Mouse (Mus musculus) splenic B cell, adult 2 months (primary cell): Measurements from ENCODE around the gene Kdm4d.

Experiments
- DNase-seq: peaks from one replicate; pipeline ENCODE4 v3.0.0-alpha.2; 2011; ENCODE audit warnings: low read depth, low spot score
- H3K27me3 ChIP-seq: 2 replicates; pipeline ENCODE4 v1.6.1; 2012; ENCODE audit warnings: mild to moderate bottlenecking, low read length, moderate library complexity, mixed read lengths; ENCODE audit not compliant: control insufficient read depth, poor library complexity, insufficient read depth, severe bottlenecking
- H3K36me3 ChIP-seq: 2 replicates; pipeline ENCODE4 v1.6.1; 2012; ENCODE audit warnings: mild to moderate bottlenecking, low read length, moderate library complexity, mixed read lengths; ENCODE audit not compliant: control insufficient read depth, poor library complexity, insufficient read depth, severe bottlenecking

Kdm4d gene

GRCm38 (mm10) chr9:14500023-14500915 lies at the start of gene Kdm4d, which contains the start of gene Cwc15:
Gene Kdm4d (minus strand): TSS chr9:14500482.
Gene Cwc15 (plus strand): TSS chr9:14500617.
- peak; percentile 98 for DNase-seq
- Histone ChIP-seq H3K36me3 (peaks cover 8% of the 10 kb centered on the region), H3K27me3 (no peaks in the 10 kb centered on the region)

GRCm38 (mm10) chr9:14548366-14548761 lies 48.1 kb upstream of the Kdm4d start:
- no peak for DNase-seq
- H3K36me3 ChIP-seq = no peaks in the 10 kb centered on the region

DNA sequence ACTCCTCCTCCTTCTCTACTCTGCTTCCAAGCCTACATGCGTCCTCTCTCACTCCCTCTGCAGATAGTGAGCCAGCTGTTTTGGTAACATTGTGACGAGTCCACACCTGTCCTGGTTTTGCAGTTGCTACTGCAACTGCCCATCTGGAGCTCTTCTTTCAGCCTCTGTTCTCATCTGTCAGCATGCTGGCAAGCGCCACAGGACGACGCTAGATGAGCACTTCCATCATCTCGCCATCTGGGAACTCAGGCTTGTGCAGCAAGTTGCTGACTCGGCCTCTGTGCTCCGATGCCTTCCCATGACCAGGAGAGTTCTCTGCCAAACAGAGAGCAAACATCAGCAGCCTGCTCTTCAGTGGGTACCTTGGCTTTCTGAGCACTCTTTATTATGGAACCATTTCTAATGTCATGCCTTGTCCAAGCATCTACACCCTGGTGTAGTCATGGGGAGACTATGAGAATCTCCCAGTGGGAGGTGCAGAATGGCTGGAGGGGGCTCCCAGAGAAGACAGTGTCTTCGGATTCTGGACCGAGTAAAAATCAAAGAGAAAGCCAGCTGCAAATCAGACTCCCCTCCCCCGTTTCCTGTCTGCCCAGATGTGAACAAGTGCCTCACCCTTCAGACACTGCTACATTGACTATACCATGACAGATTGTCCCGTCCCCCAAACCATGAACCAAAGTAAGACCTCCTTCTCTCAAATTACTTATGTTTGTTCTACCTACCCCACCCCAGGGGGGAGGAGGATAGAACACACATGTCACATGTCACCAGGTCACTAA lies 47.5 kb upstream of the Kdm4d start:
- Histone ChIP-seq H3K36me3 (no peaks in the 10 kb centered on the region), H3K27me3 (no peaks in the 10 kb centered on the region)
- DNase-seq = no peak

More at GRCm38 (mm10) chr9:14548366-14548761, 48.1 kb upstream of the Kdm4d start:
- H3K27me3 ChIP-seq = no peaks in the 10 kb centered on the region

DNA sequence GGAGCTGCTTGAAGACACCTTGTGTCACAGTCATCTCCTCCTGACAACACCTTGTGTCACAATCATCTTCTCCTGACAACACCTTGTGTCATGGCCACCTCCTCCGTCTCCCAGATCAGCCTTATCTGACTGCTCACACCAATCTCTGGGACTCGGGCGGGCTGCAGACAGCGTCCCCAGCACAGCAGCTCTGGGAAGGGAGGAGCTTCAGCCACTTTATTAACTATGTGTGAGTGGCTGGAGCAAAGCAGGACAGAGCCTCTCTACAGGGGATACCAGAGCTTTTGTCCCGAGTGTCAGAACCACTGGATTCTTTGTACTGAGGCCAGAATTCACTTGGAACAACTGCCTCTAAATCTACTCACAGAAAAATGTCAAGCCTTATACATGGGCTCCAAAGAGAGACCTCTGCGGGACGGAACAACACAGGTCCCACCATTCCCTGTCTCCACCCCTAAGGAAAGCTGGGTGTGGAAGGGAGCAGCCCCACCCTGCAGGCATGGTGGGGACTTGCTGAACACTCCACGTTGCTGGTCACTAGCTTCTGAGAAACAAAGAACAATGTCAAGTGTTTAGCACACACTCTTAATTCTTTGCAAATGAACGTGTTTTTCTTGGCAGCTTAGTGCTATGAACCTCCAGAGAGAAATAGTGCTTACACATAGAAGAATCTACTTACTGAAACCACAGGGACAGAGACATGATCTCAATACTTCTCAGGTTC lies 43.9 kb upstream of the Kdm4d start:
- no peaks in the 10 kb centered on the region for H3K27me3 ChIP-seq
- no peak for DNase-seq
- no peaks in the 10 kb centered on the region for H3K36me3 ChIP-seq

GRCm38 (mm10) chr9:14534833-14535456 lies 34.7 kb upstream of the Kdm4d start:
- Histone ChIP-seq H3K36me3 (no peaks in the 10 kb centered on the region), H3K27me3 (no peaks in the 10 kb centered on the region)
- DNase-seq = no peak

GRCm38 (mm10) chr9:14533659-14534058 lies 33.4 kb upstream of the Kdm4d start:
- H3K27me3 ChIP-seq = no peaks in the 10 kb centered on the region
- H3K36me3 ChIP-seq = no peaks in the 10 kb centered on the region
- no peak for DNase-seq

GRCm38 (mm10) chr9:14532283-14532682 lies 32.0 kb upstream of the Kdm4d start:
- H3K27me3 ChIP-seq = no peaks in the 10 kb centered on the region
- no peak for DNase-seq

DNA sequence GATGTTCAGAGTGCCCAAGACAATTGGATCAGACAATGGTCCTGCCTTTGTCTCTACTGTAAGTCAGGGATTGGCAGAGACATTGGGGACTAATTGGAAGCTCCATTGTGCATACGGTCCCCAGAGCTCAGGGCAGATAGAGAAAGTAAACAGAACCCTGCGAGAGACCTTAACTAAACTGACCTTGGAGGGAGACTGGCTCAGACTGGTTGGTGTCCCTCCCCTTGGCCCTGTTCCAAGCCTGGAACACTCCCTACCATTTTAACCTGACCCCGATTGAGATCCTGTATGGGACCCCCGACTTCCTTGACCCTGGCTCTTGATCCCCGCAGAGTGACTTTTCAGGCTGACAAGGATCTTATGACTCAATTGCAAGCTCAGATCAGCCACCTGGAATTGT lies 29.7 kb upstream of the Kdm4d start:
- DNase-seq = no peak

More at GRCm38 (mm10) chr9:14532283-14532682, 32.0 kb upstream of the Kdm4d start:
- no peaks in the 10 kb centered on the region for H3K36me3 ChIP-seq

DNA sequence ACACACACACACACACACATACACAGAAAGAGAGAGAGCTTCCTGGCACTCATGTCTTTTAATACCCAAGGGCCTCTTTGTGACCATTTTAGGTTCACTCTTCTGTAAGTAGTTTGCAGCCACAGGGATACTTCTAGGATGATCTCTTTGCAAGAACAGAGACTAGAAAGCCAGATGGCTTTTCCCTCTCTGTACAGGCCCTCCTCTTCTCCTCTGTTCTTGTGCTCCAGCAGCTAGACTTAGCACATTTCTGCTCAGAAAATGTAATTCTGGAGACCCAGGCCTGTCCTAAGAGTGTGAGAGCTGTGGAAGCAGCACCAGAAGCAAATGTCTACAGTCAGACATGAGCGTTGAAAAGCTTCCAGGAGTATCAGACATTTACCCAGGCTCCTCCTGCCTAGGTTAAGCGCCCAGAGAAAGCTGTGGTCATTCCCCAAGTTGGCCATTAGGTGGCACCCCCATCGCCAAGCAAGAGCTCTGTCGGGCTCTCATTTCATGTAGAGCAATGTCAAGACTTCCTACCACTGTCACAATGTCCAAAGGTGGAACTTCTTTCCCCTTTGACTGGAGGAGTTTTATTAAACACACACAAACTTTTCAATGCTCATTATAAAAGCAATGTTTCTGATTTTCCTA lies 23.2 kb upstream of the Kdm4d start:
- Histone ChIP-seq H3K27me3 (no peaks in the 10 kb centered on the region), H3K36me3 (no peaks in the 10 kb centered on the region)
- peak; percentile 72 for DNase-seq

More for the DNA sequence above, 29.7 kb upstream of the Kdm4d start:
- Histone ChIP-seq H3K36me3 (no peaks in the 10 kb centered on the region), H3K27me3 (no peaks in the 10 kb centered on the region)

DNA sequence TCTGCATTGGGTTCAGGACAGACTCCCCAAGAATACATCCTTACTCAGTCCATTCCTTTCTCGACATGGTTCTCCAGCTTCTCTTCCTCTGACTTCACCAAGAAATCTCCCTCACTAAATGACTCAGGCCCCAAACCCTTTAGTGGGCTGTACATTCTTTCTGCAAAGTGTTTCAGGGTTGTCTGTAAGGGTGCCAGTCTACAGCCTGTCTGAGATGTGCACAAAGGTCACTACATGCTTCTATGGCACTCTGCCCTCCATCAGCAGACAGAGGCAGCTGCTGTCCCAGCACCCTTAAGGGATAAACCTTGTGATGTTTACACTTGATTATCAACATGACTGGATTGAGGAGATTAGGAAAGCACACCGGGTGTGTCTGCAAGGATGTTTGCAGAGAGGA lies 21.4 kb upstream of the Kdm4d start:
- DNase-seq = no peak
- no peaks in the 10 kb centered on the region for H3K27me3 ChIP-seq
- no peaks in the 10 kb centered on the region; the same call in 1 of the 2 replicates for H3K36me3 ChIP-seq

DNA sequence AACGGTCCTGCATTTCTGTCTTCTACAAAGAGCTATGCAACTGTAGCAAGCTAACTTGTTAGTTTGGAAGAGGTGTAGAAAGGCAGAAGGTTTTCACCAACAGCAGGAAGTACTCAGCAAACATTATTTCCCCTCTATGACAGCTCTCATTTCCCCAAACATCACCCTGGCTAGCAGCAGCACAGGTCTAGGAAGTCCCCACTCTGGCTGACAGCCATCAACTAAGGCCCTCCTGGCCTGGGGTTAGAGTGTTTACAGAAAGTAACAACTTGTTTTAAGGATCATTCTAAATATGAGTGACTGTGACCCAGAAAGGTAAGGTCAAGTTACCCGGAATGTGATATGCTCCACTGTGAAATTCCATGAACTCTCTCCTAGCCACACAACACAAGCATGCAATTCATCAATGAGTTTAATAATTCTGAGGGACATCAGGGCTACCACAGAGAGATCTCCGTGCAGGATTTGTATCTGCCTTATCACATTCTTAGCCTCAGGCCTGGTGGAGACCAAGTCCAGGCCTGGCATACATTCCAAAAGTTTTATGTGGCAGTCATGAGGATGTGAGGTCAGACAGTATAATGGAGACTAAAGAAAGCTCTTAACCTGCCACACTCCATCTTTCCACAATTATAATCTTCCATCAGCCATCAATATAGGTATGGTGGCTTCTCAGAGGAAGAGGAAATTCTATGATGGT lies 20.8 kb upstream of the Kdm4d start:
- DNase-seq = no peak
- Histone ChIP-seq H3K27me3 (no peaks in the 10 kb centered on the region), H3K36me3 (no peaks in the 10 kb centered on the region; the same call in 1 of the 2 replicates)

DNA sequence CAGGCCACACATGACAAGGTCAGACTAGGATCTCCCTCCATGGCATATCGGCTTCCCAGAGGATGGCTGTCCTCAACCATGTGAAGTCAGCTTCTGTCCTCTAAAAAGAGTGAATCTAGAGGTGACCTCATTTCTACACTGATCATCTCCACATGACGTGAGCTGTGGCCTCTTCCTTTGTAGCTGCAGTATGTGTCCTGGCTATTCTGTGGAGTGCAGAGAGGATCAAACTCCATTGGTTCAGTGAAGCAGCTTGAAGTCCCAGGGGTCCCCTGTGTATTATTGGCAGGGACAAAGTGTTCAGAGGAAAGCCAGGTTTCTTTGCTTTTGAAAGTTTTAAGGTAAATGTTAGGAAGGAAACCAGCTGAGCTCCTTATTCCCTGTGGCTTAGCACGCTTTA lies 17.8 kb upstream of the Kdm4d start:
- H3K27me3 ChIP-seq = no peaks in the 10 kb centered on the region
- peaks cover 5% of the 10 kb centered on the region; the same call in 1 of the 2 replicates for H3K36me3 ChIP-seq
- DNase-seq = no peak

DNA sequence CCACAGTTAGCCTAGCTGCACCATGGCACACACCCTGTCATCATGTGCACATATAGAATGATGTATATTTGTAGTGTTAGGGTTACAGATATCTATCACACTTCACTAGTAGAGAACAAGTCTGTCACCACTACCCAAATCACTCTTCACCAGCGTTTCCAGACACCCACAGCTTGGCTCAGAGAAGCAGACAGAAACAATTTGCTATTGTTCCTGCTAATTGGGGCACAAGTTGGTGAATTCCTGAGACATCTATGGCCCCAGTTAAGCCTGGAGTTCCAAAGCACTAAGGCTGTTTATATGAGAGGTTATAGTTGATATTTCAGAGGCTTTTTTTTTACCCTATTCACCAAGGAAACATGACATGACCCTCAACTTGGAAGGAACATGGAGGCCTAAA lies 17.0 kb upstream of the Kdm4d start:
- Histone ChIP-seq H3K27me3 (no peaks in the 10 kb centered on the region), H3K36me3 (peaks cover 5% of the 10 kb centered on the region; the same call in 1 of the 2 replicates)
- DNase-seq = no peak
